Mouse (Mus musculus): ENCODE data around the gene Gtf2h2.

GRCm38 (mm10) chr13:100511860-100512364 lies 19.5 kb upstream of the Gtf2h2 start:
- TF ChIP-seq CTCF (IDR thresholded peaks at IDR 0.05; ENCODE audit: low read depth) (no peak), EP300 (IDR thresholded peaks at IDR 0.05; ENCODE audit: low read depth) (0 out of 2 replicates have a peak, but pooled peaks have one; percentile 10)
